Mouse (Mus musculus): Measurements from ENCODE around the gene S100a13. TPM values are rescaled to one million over a fixed set of nuclear protein-coding genes. Genes with fewer than 3 reads are reported as not detected.
A peak's percentile ranks its signal among the peaks of the same experiment; 100 is the strongest.

Gene S100a13
- polyA plus RNA-seq, 1 experiment from 2014 or later = 71.4 TPM

DNA sequence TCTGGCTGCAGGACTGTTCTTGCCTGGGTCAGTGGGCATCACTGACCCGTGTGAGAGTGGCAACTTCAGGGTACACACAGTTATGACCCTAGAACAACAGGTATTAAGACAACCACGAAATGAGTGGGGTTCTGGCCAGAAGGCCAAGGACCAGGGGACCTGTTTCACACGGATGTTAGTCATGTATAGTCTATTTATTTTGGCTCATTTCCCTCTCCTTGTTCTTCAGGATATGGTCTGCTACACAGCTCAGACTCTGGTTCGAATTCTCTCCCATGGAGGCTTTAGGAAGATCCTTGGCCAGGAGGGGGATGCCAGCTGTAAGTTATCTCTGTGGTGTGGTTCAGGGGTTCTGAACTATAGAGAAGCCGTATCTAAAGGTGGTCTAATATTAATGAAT lies 27.2 kb upstream of the S100a13 start:
- no peak overlapping the region for H3K4me3 ChIP-seq
- no peak for ATAC-seq (ENCODE audit: insufficient number of reproducible peaks, low FRiP score)
- no peaks in the 10 kb centered on the region for H3K27me3 ChIP-seq (replicated peaks)
- peaks cover 72% of the 10 kb centered on the region for H3K36me3 ChIP-seq
- no peak overlapping the region for H3K4me2 ChIP-seq
- no peak overlapping the region for H3K9ac ChIP-seq
- peaks cover 10% of the 10 kb centered on the region for H3K4me1 ChIP-seq (replicated peaks)
- WGBS = 78% methylated on average over 5 of the region's 5 CpGs
- H3K9me3 ChIP-seq (replicated peaks) = no peaks in the 10 kb centered on the region
- H3K27ac ChIP-seq (ENCODE audit: poor library complexity, severe bottlenecking) = no peak overlapping the region

DNA sequence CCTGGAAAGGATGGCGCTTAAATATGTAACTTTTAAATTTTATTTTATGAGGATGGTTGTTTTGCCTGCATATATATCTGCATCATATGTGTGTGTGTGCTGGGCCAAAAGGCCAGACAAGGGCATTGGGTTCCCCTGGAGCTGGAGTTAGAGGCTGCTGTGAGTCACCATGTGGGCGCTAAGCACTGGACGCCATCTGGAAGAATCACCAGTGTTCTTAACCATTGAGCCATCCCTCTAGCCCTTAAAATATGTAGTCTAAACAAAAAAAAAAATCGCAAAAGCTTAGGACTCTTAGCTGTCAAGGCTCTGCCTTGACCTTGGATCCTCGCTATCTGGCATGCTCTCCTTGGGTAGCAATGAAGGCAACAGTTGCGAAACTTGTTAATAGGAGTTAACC lies 25.7 kb upstream of the S100a13 start:
- H3K4me1 ChIP-seq (replicated peaks) = peaks cover 10% of the 10 kb centered on the region
- peaks cover 56% of the 10 kb centered on the region for H3K36me3 ChIP-seq
- no peak overlapping the region for H3K27ac ChIP-seq (ENCODE audit: poor library complexity, severe bottlenecking)
- no peak overlapping the region for H3K4me3 ChIP-seq
- no peak overlapping the region for H3K9ac ChIP-seq
- H3K27me3 ChIP-seq (replicated peaks) = no peaks in the 10 kb centered on the region
- no peak for ATAC-seq (ENCODE audit: insufficient number of reproducible peaks, low FRiP score)
- 89% methylated on average over 6 of the region's 6 CpGs for WGBS
- no peak overlapping the region for H3K4me2 ChIP-seq
- H3K9me3 ChIP-seq (replicated peaks) = no peaks in the 10 kb centered on the region

GRCm38 (mm10) chr3:90490696-90491256 lies 23.5 kb upstream of the S100a13 start, which contains the start of gene Snapin:
Gene Snapin (minus strand): TSS chr3:90491033.
- Histone ChIP-seq H3K9ac (peak within 1 kb of the TSS; percentile 81), H3K4me1 (replicated peaks) (peaks cover 10% of the 10 kb centered on the region), H3K9me3 (replicated peaks) (no peaks in the 10 kb centered on the region), H3K4me2 (peak within 1 kb of the TSS; percentile 80), H3K27me3 (replicated peaks) (no peaks in the 10 kb centered on the region), H3K27ac (ENCODE audit: poor library complexity, severe bottlenecking) (peak within 1 kb of the TSS; percentile 65), H3K4me3 (peak within 1 kb of the TSS; percentile 75), H3K36me3 (peaks cover 45% of the 10 kb centered on the region)
- WGBS = 0% methylated on average over 37 of the region's 37 CpGs
- peak; percentile 96 for ATAC-seq (ENCODE audit: insufficient number of reproducible peaks, low FRiP score)

DNA sequence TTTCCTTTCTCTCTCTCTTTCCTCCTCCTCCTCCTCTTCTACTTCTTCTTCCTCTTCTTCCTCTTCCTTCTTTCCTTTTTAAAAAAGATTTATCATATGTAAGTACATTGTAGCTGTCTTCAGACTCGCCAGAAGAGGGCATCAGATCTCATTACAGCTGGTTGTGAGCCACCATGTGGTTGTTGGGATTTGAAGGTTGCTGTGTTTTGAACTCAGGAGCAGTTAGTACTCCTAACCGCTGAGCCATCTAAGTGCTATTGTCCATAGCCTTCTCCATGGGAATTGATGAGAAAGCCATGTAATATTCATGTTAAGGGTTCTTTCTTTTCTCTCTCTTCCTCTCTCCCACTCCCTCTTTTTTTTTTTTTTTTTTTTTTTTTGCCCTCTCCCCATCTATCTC lies 22.9 kb upstream of the S100a13 start:
- H3K9ac ChIP-seq = no peak overlapping the region
- 47% methylated on average over 2 of the region's 2 CpGs for WGBS

DNA sequence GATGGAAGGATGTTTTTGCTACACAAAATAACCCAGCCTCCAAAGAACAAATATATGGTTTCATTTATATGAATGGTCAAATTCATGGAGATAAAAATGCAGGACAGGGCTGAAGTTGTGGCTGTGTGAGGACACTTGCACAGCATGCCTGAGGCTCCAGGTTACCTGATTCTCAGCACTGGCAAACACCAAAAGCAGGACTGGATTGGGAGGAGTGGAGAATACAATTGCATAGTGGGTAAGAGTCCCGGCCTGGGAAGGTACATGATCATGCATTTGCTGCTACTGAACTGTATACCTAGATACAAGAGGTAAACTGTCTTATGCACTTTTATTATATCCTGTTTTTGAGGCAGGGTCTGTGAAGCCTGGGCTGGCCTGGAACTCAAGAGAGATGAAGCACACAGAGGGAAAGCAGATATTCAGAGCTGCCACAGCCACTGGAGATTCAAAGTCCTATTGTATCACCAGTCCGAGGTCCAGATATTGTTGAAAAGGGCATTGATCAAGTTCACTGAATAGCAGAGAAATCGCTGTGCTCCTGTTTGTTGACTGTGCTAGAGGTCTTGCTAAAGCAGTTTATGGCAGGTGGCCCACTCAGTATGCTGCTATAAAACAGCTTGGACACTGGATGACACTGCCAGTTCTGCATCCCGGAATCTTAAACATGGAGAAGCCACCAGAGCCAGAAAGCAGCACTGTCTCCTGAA lies 20.2 kb upstream of the S100a13 start:
- H3K36me3 ChIP-seq = peaks cover 45% of the 10 kb centered on the region
- WGBS = 67% methylated on average over 4 of the region's 4 CpGs
- no peak overlapping the region for H3K27ac ChIP-seq (ENCODE audit: poor library complexity, severe bottlenecking)

More for the DNA sequence above, 22.9 kb upstream of the S100a13 start:
- no peak for ATAC-seq (ENCODE audit: insufficient number of reproducible peaks, low FRiP score)
- Histone ChIP-seq H3K4me1 (replicated peaks) (peaks cover 10% of the 10 kb centered on the region), H3K27me3 (replicated peaks) (no peaks in the 10 kb centered on the region), H3K4me2 (no peak overlapping the region), H3K4me3 (no peak overlapping the region), H3K9me3 (replicated peaks) (no peaks in the 10 kb centered on the region), H3K36me3 (peaks cover 45% of the 10 kb centered on the region), H3K27ac (ENCODE audit: poor library complexity, severe bottlenecking) (no peak overlapping the region)

DNA sequence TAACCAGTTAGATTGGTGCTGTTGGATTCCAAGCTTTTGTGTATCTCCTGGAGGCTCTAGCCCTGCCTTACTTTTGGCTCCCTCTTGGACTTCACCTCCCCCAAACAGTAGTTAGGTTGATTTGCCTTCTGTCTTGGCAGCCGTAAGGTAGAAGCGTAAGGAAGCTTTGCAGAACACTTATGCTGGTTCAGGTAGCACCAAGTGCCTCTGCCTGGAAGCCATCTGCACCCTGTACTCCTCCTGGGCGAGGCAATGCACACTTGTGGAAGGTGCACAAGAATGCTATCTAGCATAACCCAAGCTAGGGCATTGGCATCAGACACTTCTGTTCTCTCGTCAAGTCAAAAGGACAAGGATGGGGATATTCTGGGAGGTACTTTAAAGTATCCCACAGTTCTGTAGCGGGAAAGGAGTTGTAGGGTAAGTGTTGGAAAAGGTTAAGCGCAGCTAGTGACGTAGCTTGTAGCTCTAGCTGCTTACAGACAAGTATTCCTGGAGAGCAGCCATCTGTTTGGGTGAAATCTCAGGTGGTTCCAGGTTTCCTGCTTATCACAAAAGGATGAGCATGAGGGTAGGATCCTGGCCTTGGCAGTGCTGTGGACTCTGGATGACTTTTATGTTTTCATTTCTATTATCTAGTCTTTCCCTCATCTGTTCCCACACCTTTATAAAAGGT lies 18.2 kb upstream of the S100a13 start:
- no peaks in the 10 kb centered on the region for H3K4me1 ChIP-seq (replicated peaks)
- WGBS = 83% methylated on average over 7 of the region's 7 CpGs
- H3K9ac ChIP-seq = no peak overlapping the region
- H3K4me3 ChIP-seq = no peak overlapping the region
- H3K27ac ChIP-seq (ENCODE audit: poor library complexity, severe bottlenecking) = no peak overlapping the region
- H3K36me3 ChIP-seq = peaks cover 54% of the 10 kb centered on the region
- H3K9me3 ChIP-seq (replicated peaks) = no peaks in the 10 kb centered on the region
- H3K4me2 ChIP-seq = no peak overlapping the region
- H3K27me3 ChIP-seq (replicated peaks) = no peaks in the 10 kb centered on the region
- no peak for ATAC-seq (ENCODE audit: insufficient number of reproducible peaks, low FRiP score)

More for the DNA sequence above, 20.2 kb upstream of the S100a13 start:
- no peak overlapping the region for H3K4me3 ChIP-seq
- no peak overlapping the region for H3K4me2 ChIP-seq
- H3K9me3 ChIP-seq (replicated peaks) = no peaks in the 10 kb centered on the region
- no peak overlapping the region for H3K9ac ChIP-seq
- no peak for ATAC-seq (ENCODE audit: insufficient number of reproducible peaks, low FRiP score)
- H3K27me3 ChIP-seq (replicated peaks) = no peaks in the 10 kb centered on the region
- peaks cover 10% of the 10 kb centered on the region for H3K4me1 ChIP-seq (replicated peaks)

GRCm38 (mm10) chr3:90497597-90497996 lies 16.6 kb upstream of the S100a13 start:
- H3K4me3 ChIP-seq = no peak overlapping the region
- H3K9ac ChIP-seq = no peak overlapping the region
- no peaks in the 10 kb centered on the region for H3K9me3 ChIP-seq (replicated peaks)
- H3K27me3 ChIP-seq (replicated peaks) = no peaks in the 10 kb centered on the region
- ATAC-seq (ENCODE audit: insufficient number of reproducible peaks, low FRiP score) = no peak
- H3K36me3 ChIP-seq = peaks cover 69% of the 10 kb centered on the region
- no peak overlapping the region for H3K4me2 ChIP-seq
- no peak overlapping the region for H3K27ac ChIP-seq (ENCODE audit: poor library complexity, severe bottlenecking)
- no peaks in the 10 kb centered on the region for H3K4me1 ChIP-seq (replicated peaks)

- ATAC-seq (ENCODE audit: insufficient number of reproducible peaks, low FRiP score) = no peak
- no peak overlapping the region for H3K27ac ChIP-seq (ENCODE audit: poor library complexity, severe bottlenecking)
- peaks cover 12% of the 10 kb centered on the region for H3K4me1 ChIP-seq (replicated peaks)
- no peak overlapping the region for H3K9ac ChIP-seq
- peaks cover 74% of the 10 kb centered on the region for H3K36me3 ChIP-seq
- no peaks in the 10 kb centered on the region for H3K27me3 ChIP-seq (replicated peaks)
- no peak overlapping the region for H3K4me3 ChIP-seq
- no peak overlapping the region for H3K4me2 ChIP-seq
- no peaks in the 10 kb centered on the region for H3K9me3 ChIP-seq (replicated peaks)
- 87% methylated on average over 4 of the region's 4 CpGs for WGBS
Observed at GRCm38 (mm10) chr3:90503444-90503843, 10.8 kb upstream of the S100a13 start.

DNA sequence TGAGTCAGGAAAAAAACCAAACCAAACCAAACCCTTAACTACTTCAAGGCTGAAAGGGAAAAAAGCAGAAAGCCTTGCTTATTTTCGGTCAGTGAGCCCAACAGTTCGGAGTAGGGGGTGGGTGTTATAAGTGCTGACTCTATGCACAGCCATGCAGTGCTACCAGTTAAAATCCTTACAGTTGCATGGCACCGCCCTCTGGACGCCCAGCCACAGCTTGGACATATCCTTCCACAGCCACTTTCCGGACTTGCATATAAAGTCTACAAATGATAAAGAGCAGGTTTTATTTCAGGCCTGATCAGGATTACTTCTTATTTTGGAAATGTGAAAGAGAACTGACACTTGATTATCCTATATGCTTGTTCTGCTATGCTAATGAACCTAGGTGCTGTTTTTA lies 9.0 kb upstream of the S100a13 start:
- peaks cover 57% of the 10 kb centered on the region for H3K36me3 ChIP-seq
- H3K27me3 ChIP-seq (replicated peaks) = no peaks in the 10 kb centered on the region
- H3K4me1 ChIP-seq (replicated peaks) = peaks cover 12% of the 10 kb centered on the region
- no peak overlapping the region for H3K4me2 ChIP-seq
- no peaks in the 10 kb centered on the region for H3K9me3 ChIP-seq (replicated peaks)
- 97% methylated on average over 5 of the region's 5 CpGs for WGBS
- H3K9ac ChIP-seq = no peak overlapping the region
- H3K27ac ChIP-seq (ENCODE audit: poor library complexity, severe bottlenecking) = no peak overlapping the region
- no peak overlapping the region for H3K4me3 ChIP-seq
- no peak for ATAC-seq (ENCODE audit: insufficient number of reproducible peaks, low FRiP score)

GRCm38 (mm10) chr3:90506362-90506761 lies 7.9 kb upstream of the S100a13 start:
- Histone ChIP-seq H3K4me1 (replicated peaks) (peaks cover 12% of the 10 kb centered on the region), H3K9ac (no peak overlapping the region), H3K4me3 (no peak overlapping the region), H3K9me3 (replicated peaks) (no peaks in the 10 kb centered on the region), H3K4me2 (no peak overlapping the region), H3K36me3 (peaks cover 60% of the 10 kb centered on the region), H3K27ac (ENCODE audit: poor library complexity, severe bottlenecking) (no peak overlapping the region), H3K27me3 (replicated peaks) (no peaks in the 10 kb centered on the region)
- ATAC-seq (ENCODE audit: insufficient number of reproducible peaks, low FRiP score) = no peak
- WGBS = 85% methylated on average over 3 of the region's 3 CpGs

DNA sequence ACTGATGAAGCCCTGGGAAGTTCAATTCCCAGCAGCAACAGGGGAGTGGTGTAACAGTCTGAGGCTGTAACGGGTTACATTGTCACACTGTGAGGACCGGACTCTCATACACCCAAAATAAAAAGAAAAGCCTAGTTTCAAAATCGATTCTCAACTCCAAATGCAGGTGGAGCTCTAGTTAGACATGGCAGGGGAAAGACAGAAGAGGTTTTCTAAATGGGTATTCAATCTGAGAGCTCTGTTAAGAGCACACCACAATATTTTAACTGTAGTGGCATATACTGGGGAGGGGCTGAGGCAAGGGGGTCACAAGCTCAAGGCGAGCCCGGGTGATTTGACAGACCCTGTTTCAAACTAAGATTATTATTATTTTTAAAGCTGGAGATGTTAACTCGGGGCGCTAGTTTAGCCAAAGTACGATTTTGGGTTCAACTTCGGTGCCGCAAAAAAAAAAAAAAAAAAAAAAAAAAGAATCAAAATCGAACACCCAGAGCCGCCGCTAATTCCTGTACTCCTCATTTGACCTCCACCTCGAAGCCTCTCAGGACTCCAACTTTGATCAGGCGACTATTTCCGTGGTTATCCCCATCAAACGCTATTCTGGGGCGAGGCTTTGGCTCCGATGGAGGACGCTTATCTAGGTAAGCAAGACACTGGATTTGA lies 5.8 kb upstream of the S100a13 start:
- H3K36me3 ChIP-seq = peaks cover 41% of the 10 kb centered on the region
- peak overlapping the region; percentile 99 for H3K9ac ChIP-seq
- 3% methylated on average over 20 of the region's 20 CpGs for WGBS
- H3K4me1 ChIP-seq (replicated peaks) = peaks cover 19% of the 10 kb centered on the region
- no peak for ATAC-seq (ENCODE audit: insufficient number of reproducible peaks, low FRiP score)
- H3K4me3 ChIP-seq = peak overlapping the region; percentile 98
- no peaks in the 10 kb centered on the region for H3K9me3 ChIP-seq (replicated peaks)
- peak overlapping the region; percentile 89 for H3K4me2 ChIP-seq
- H3K27me3 ChIP-seq (replicated peaks) = no peaks in the 10 kb centered on the region
- H3K27ac ChIP-seq (ENCODE audit: poor library complexity, severe bottlenecking) = peak overlapping the region; percentile 96
